Comparison of ENCODE assay signal across 8 mouse cellular contexts in genomic region chr16:20195546-20195945, GRCm38 (mm10). TPM values are rescaled to one million over a fixed set of nuclear protein-coding genes. Genes with fewer than 3 reads are reported as not detected.
A peak's percentile ranks its signal among the peaks of the same experiment; 100 is the strongest.
DNase-seq lines count a peak whose midpoint lies in the region; ATAC-seq and TF ChIP-seq lines count a peak whose summit lies in the region.
"Had no signal": no experiment of that assay in that cellular context is flagged by ENCODE, and none has a peak within 500 bp of the region (broad histone marks: within the 10 kb centered on the region; RNA-seq: fewer than 3 reads in every experiment).

No protein-coding gene starts in this region.

- no peak overlapping the region for H3K27ac ChIP-seq in intestine, postnatal 0 days (ENCODE audit: low read depth, low read length)
- H3K27ac ChIP-seq in intestine, embryonic 15.5 days: no peak overlapping the region
- no peak overlapping the region for H3K27ac ChIP-seq in lung, postnatal 0 days (ENCODE audit: low read length)
- H3K27ac ChIP-seq: macrophage had no signal

- no peak overlapping the region for H3K4me3 ChIP-seq in intestine, postnatal 0 days (ENCODE audit: low read depth, low read length)
- no peak overlapping the region for H3K4me3 ChIP-seq in intestine, embryonic 15.5 days (replicated peaks)
- H3K4me3 ChIP-seq in E14TG2a.4 (replicated peaks; ENCODE audit: low read length): no peak overlapping the region
- no peak overlapping the region for H3K4me3 ChIP-seq in lung, postnatal 0 days (ENCODE audit: low read depth, low read length)

- peak; percentile 59 for DNase-seq in ZHBTc4 (ENCODE audit: low read depth, low spot score)
- DNase-seq in lung, postnatal 0 days (ENCODE audit: low spot score): peak; percentile 55
- no peak for DNase-seq in urinary bladder, postnatal 4 days (ENCODE audit: low spot score in 2 of 2)

- H3K9me3 ChIP-seq in intestine, postnatal 0 days (ENCODE audit: control insufficient read depth): no peaks in the 10 kb centered on the region
- H3K9me3 ChIP-seq in intestine, embryonic 15.5 days: no peaks in the 10 kb centered on the region
- H3K9me3 ChIP-seq in E14TG2a.4 (ENCODE audit: low read length): no peaks in the 10 kb centered on the region
- no peaks in the 10 kb centered on the region for H3K9me3 ChIP-seq in lung, postnatal 0 days (ENCODE audit: low read length)

- 0 out of 2 replicates have a peak, but pooled peaks cover 2% of the 10 kb centered on the region for H3K4me1 ChIP-seq in intestine, postnatal 0 days (replicated peaks; ENCODE audit: control insufficient read depth, insufficient read depth, low read length)
- H3K4me1 ChIP-seq in intestine, embryonic 15.5 days (replicated peaks): peaks cover 2% of the 10 kb centered on the region; the same call in 1 of the 2 replicates
- H3K4me1 ChIP-seq in E14TG2a.4 (replicated peaks; ENCODE audit: low read depth, low read length): peaks cover 61% of the 10 kb centered on the region
- H3K4me1 ChIP-seq in lung, postnatal 0 days (ENCODE audit: insufficient read depth, low read depth, low read length): no peaks in the 10 kb centered on the region

- TF ChIP-seq EP300 in lung, postnatal 0 days (IDR thresholded peaks at IDR 0.05): no peak

- TF ChIP-seq CTCF in intestine, postnatal 0 days (IDR thresholded peaks at IDR 0.05; ENCODE audit: low read depth): peak; percentile 67
- TF ChIP-seq CTCF in E14TG2a.4 (conservative IDR thresholded peaks at IDR 0.05; ENCODE audit: low read length): peak; percentile 37
- peak; percentile 64 for TF ChIP-seq CTCF in lung, postnatal 0 days (IDR thresholded peaks at IDR 0.05)

- peaks cover 21% of the 10 kb centered on the region for H3K36me3 ChIP-seq in intestine, postnatal 0 days (ENCODE audit: control insufficient read depth, insufficient read depth)
- H3K36me3 ChIP-seq in intestine, embryonic 15.5 days: peaks cover 23% of the 10 kb centered on the region
- H3K36me3 ChIP-seq in E14TG2a.4 (ENCODE audit: insufficient read depth, low read length): peaks cover 81% of the 10 kb centered on the region
- H3K36me3 ChIP-seq in lung, postnatal 0 days (ENCODE audit: insufficient read depth, low read length): peaks cover 16% of the 10 kb centered on the region

- no peak overlapping the region for H3K4me2 ChIP-seq in intestine, postnatal 0 days (replicated peaks; ENCODE audit: low read depth)
- H3K4me2 ChIP-seq in intestine, embryonic 15.5 days (replicated peaks): no peak overlapping the region
- no peak overlapping the region for H3K4me2 ChIP-seq in lung, postnatal 0 days (replicated peaks; ENCODE audit: low read depth, low read length)

- H3K9ac ChIP-seq in intestine, postnatal 0 days (ENCODE audit: low read depth, low read length): no peak overlapping the region
- H3K9ac ChIP-seq in intestine, embryonic 15.5 days: no peak overlapping the region
- no peak overlapping the region for H3K9ac ChIP-seq in lung, postnatal 0 days (replicated peaks; ENCODE audit: low read depth)

- WGBS in intestine, postnatal 0 days: 95% methylated on average over 3 of the region's 3 CpGs
- WGBS in intestine, embryonic 15.5 days: 98% methylated on average over 3 of the region's 3 CpGs
- WGBS in lung, postnatal 0 days: 94% methylated on average over 3 of the region's 3 CpGs

- no peak for ATAC-seq in intestine, postnatal 0 days
- ATAC-seq in intestine, embryonic 15.5 days: no peak
- ATAC-seq in lung, postnatal 0 days: peak; percentile 61
- no peak for ATAC-seq in erythroblast, adult 5-6 weeks (replicated peaks; ENCODE audit: low FRiP score, poor library complexity, severe bottlenecking)

- H3K27me3 ChIP-seq in intestine, postnatal 0 days (replicated peaks; ENCODE audit: control insufficient read depth, insufficient read depth, low read length): no peaks in the 10 kb centered on the region
- H3K27me3 ChIP-seq in intestine, embryonic 15.5 days (replicated peaks): no peaks in the 10 kb centered on the region
- no peaks in the 10 kb centered on the region for H3K27me3 ChIP-seq in E14TG2a.4 (ENCODE audit: insufficient read depth, low read length)
- no peaks in the 10 kb centered on the region for H3K27me3 ChIP-seq in lung, postnatal 0 days (replicated peaks; ENCODE audit: insufficient read depth, low read length)

RNA-seq across cellular contexts. Expression of gene Map6d1, which starts 45.6 kb away (rescaled TPM):
- 0.09 and 0.10 TPM in 2 replicates for polyA plus RNA-seq in intestine, postnatal 0 days (2015; fragmentation: Nextera tagmentation; extraction: Ambion mirVana)
- polyA plus RNA-seq in intestine, embryonic 15.5 days (2015; fragmentation: Nextera tagmentation; extraction: Ambion mirVana): 0.49 and 0.60 TPM in 2 replicates
- 0.07 and 0.14 TPM in 2 replicates for polyA plus RNA-seq in lung, postnatal 0 days (2015; fragmentation: Nextera tagmentation; extraction: Ambion mirVana)
- total RNA-seq in erythroblast, adult 5-6 weeks (2015; ENCODE audit: low replicate concordance): not detected in 2 replicates
- total RNA-seq in erythroblast, adult 5-6 weeks (2017; ENCODE audit: low replicate concordance): not detected in 2 replicates
- polyA plus RNA-seq: macrophage had no signal

RNA-seq across cellular contexts. Expression of gene Yeats2, which starts 54.7 kb away (rescaled TPM):
- 4.3 and 4.7 TPM in 2 replicates for polyA plus RNA-seq in intestine, postnatal 0 days (2015; fragmentation: Nextera tagmentation; extraction: Ambion mirVana)
- 21.7 and 22.7 TPM in 2 replicates for polyA plus RNA-seq in intestine, embryonic 15.5 days (2015; fragmentation: Nextera tagmentation; extraction: Ambion mirVana)
- polyA plus RNA-seq in lung, postnatal 0 days (2015; fragmentation: Nextera tagmentation; extraction: Ambion mirVana): 6.4 and 7.8 TPM in 2 replicates
- total RNA-seq in erythroblast, adult 5-6 weeks (2015; ENCODE audit: low replicate concordance): 4.4 and 16.5 TPM in 2 replicates
- total RNA-seq in erythroblast, adult 5-6 weeks (2017; ENCODE audit: low replicate concordance): 5.9 and 12.8 TPM in 2 replicates

Comparison
In these comparisons a context has a peak if more than half of its experiments do, and no peak if none do; other contexts are left out.
1. DNase-seq: peak in ZHBTc4 (single experiment) and lung, postnatal 0 days (single experiment); none in urinary bladder, postnatal 4 days (0 of 2).
2. Peak in every context shown above with its lines, with median percentiles within 50 percentile points of each other: CTCF ChIP-seq.